Mouse (Mus musculus) intestine, postnatal 0 days (tissue): ENCODE data around the gene Gbx1. TPM values are rescaled to one million over a fixed set of nuclear protein-coding genes. Genes with fewer than 3 reads are reported as not detected.
A peak's percentile ranks its signal among the peaks of the same experiment; 100 is the strongest.

ENCODE experiments used
- ATAC-seq: fragments of 200-750 bp; cut with Nextera tagmentation; 2 replicates; pipeline ENCODE4 v1.8.0; 2017; ENCODE audit warnings: mild to moderate bottlenecking, moderate TSS enrichment, moderate library complexity
- H3K27ac ChIP-seq: fragments of 300-500 bp; sonication (generic); 2 replicates; pipeline ENCODE4 v1.5.1; 2014; ENCODE audit warnings: mild to moderate bottlenecking, low read depth, low read length, moderate library complexity
- H3K27me3 ChIP-seq: fragments of 300-500 bp; sonication (generic); replicated peaks from 2 replicates; pipeline ENCODE4 v1.6.1; 2014; ENCODE audit warnings: low read length, mixed read lengths; ENCODE audit not compliant: control insufficient read depth, insufficient read depth
- H3K36me3 ChIP-seq: fragments of 300-500 bp; sonication (generic); 2 replicates; pipeline ENCODE4 v1.6.1; 2014; ENCODE audit warnings: mild to moderate bottlenecking, moderate library complexity; ENCODE audit not compliant: control insufficient read depth, insufficient read depth
- H3K4me1 ChIP-seq: fragments of 300-500 bp; sonication (generic); replicated peaks from 2 replicates; pipeline ENCODE4 v1.6.1; 2014; ENCODE audit warnings: antibody characterized with exemption, low read length, mixed read lengths; ENCODE audit not compliant: control insufficient read depth, insufficient read depth
- H3K4me2 ChIP-seq: fragments of 300-500 bp; sonication (generic); replicated peaks from 2 replicates; pipeline ENCODE4 v1.6.1; 2014; ENCODE audit warnings: low read depth, mild to moderate bottlenecking, moderate library complexity
- H3K4me3 ChIP-seq: fragments of 300-500 bp; sonication (generic); 2 replicates; pipeline ENCODE4 v1.5.1; 2014; ENCODE audit warnings: low read depth, low read length
- H3K9ac ChIP-seq: fragments of 300-500 bp; sonication (generic); 2 replicates; pipeline ENCODE4 v1.6.1; 2014; ENCODE audit warnings: mild to moderate bottlenecking, low read depth, low read length
- H3K9me3 ChIP-seq: fragments of 300-500 bp; sonication (generic); 2 replicates; pipeline ENCODE4 v1.6.1; 2016; ENCODE audit warnings: mixed run types; ENCODE audit not compliant: control insufficient read depth
- CTCF ChIP-seq: sonication (generic); IDR thresholded peaks from 2 replicates; pipeline ENCODE4 v1.5.1; 2016; ENCODE audit warnings: low read depth, mild to moderate bottlenecking, control low read depth, antibody characterized with exemption, moderate library complexity
- WGBS: fragments of 180-500 bp; shearing (Covaris S2); extraction: QIAGEN DNeasy Blood & Tissue Kit; methylation state at CpG from one replicate; pipeline ENCODE4 v1.1.7; 2014; 5-methylcytosine and 5-hydroxymethylcytosine counted together
- polyA plus RNA-seq: library from polyadenylated mRNA; unstranded; fragments of >200 nt; fragmentation: Nextera tagmentation; extraction: Ambion mirVana; gene quantifications from 2 replicates; pipeline ENCODE4 v1.2.1, GENCODE M21; 2015

Gbx1 gene
- polyA plus RNA-seq, 1 experiment from 2014 or later, result not detected

DNA sequence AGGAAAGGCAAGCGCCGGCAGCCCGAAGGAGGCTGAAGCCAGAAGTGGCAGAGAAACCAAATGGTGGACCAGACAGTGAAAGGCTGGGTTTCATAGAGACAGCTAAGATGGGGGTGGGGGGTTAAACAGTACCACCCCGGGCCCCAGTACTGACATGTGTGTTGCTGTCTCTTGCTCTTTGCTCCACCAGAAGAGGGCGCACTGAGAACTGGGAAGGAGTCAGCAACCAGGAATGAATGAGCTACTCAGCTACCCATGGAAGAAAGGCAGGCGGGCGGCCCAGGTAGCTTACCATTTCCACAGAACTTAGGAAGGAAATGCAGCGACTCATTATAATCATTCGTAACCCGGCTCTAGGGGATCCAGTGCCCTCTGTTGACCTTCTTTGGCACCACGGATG, 16.4 kb downstream of the Gbx1 start:
- no peaks in the 10 kb centered on the region for H3K27me3 ChIP-seq
- no peak overlapping the region for H3K27ac ChIP-seq
- H3K36me3 ChIP-seq, result no peaks in the 10 kb centered on the region
- TF ChIP-seq CTCF, result peak; percentile 73
- WGBS, result 52% methylated on average over 11 of the region's 11 CpGs
- H3K9me3 ChIP-seq, result no peaks in the 10 kb centered on the region
- ATAC-seq, result no peak
- H3K9ac ChIP-seq, result no peak overlapping the region
- H3K4me2 ChIP-seq, result no peak overlapping the region
- no peaks in the 10 kb centered on the region for H3K4me1 ChIP-seq
- no peak overlapping the region for H3K4me3 ChIP-seq

DNA sequence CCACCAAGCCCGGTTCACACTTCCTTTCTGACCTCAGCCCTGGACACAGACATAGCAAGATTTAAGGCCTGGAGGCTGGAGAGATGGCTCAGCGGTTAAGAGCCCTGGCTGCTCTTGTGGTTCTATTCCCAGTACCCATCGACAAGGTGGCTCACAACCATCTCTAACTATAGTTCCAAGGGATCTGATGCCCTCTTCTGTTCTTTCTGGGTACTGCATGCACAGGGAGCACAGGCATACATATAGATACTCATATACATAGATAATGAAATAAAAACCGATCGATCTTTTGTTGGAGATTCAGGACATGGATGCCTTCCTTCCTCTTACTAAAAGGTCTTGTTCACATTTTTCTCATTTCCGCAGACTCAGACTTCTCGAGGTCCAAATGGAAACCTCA, 18.6 kb downstream of the Gbx1 start:
- no peak for ATAC-seq
- Histone ChIP-seq H3K4me3 (no peak overlapping the region), H3K4me2 (no peak overlapping the region), H3K27ac (no peak overlapping the region), H3K4me1 (no peaks in the 10 kb centered on the region), H3K9me3 (no peaks in the 10 kb centered on the region), H3K9ac (no peak overlapping the region), H3K27me3 (peaks cover 4% of the 10 kb centered on the region; the same call in 1 of the 2 replicates), H3K36me3 (no peaks in the 10 kb centered on the region)
- WGBS, result 92% methylated on average over 7 of the region's 7 CpGs
- no peak for TF ChIP-seq CTCF

DNA sequence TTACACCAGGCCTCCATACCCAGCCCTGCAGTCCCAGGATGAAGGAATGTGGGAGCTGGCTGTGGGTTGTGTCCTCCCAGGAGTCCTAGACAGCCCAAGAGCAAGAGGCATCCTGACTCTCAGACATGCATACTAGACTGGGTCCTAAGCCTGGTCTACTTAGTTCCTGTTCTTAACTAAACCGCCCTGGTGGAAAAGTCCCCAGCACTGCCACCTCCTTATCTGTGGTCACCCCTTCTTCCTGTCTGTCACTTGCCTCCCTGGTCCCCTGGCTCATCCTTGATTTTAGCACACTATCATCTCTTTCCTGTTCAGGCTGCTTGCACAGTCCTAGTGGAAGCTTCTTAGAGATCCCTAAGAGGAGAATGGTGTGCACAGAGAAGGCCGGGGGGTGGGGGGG, 21.5 kb downstream of the Gbx1 start:
- no peak for TF ChIP-seq CTCF
- peaks cover 14% of the 10 kb centered on the region for H3K36me3 ChIP-seq
- H3K4me1 ChIP-seq, result no peaks in the 10 kb centered on the region
- ATAC-seq, result no peak
- H3K27ac ChIP-seq, result no peak overlapping the region
- H3K9ac ChIP-seq, result no peak overlapping the region
- no peak overlapping the region for H3K4me3 ChIP-seq
- peaks cover 4% of the 10 kb centered on the region; the same call in 1 of the 2 replicates for H3K27me3 ChIP-seq
- 53% methylated on average over 2 of the region's 2 CpGs for WGBS
- H3K9me3 ChIP-seq, result no peaks in the 10 kb centered on the region
- no peak overlapping the region for H3K4me2 ChIP-seq

DNA sequence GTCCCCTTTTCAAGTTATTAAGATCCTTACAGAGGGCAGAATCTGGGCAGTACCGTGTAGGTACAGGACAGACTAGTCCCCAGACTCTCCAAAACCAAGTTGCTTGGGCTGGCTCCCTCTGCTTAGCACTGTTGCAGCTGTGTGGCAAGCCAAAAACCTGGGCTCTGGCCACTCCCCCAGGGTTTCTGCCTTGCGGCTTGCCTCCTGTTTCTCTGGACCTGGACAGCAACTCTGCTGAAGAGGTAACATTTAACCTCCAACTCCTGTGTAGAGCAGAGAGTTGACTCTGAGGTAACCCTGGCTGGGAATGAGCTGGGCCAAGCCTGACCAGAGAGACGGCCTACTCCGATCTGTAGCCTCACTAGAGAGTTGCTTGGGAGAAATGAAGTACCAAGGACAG, 24.2 kb downstream of the Gbx1 start:
- no peak for ATAC-seq
- Histone ChIP-seq H3K9ac (no peak overlapping the region), H3K4me3 (no peak overlapping the region), H3K27me3 (peaks cover 4% of the 10 kb centered on the region; the same call in 1 of the 2 replicates), H3K4me1 (no peaks in the 10 kb centered on the region), H3K27ac (no peak overlapping the region), H3K36me3 (peaks cover 39% of the 10 kb centered on the region), H3K4me2 (no peak overlapping the region), H3K9me3 (no peaks in the 10 kb centered on the region)
- no peak for TF ChIP-seq CTCF
- 77% methylated on average over 4 of the region's 4 CpGs for WGBS

DNA sequence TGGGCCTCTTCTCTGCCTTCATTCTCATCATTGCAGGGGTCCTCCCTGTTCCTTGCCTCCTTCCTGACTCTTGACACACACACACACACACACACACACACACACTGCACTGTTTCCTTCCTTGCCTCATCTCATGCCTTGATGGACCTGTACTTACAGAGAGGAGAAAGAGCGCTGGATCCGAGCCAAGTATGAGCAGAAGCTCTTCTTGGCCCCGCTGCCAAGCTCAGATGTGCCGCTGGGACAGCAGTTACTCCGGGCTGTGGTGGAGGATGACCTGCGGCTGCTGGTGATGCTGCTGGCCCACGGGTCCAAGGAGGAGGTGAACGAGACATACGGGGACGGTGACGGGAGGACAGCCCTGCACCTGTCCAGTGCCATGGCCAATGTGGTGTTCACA, 26.2 kb downstream of the Gbx1 start:
- H3K4me2 ChIP-seq, result no peak overlapping the region
- no peaks in the 10 kb centered on the region for H3K4me1 ChIP-seq
- no peak overlapping the region for H3K4me3 ChIP-seq
- ATAC-seq, result no peak
- no peak overlapping the region for H3K9ac ChIP-seq
- TF ChIP-seq CTCF, result no peak
- peaks cover 56% of the 10 kb centered on the region for H3K36me3 ChIP-seq
- H3K9me3 ChIP-seq, result no peaks in the 10 kb centered on the region
- WGBS, result 78% methylated on average over 11 of the region's 11 CpGs
- H3K27ac ChIP-seq, result no peak overlapping the region
- peaks cover 4% of the 10 kb centered on the region; the same call in 1 of the 2 replicates for H3K27me3 ChIP-seq

DNA sequence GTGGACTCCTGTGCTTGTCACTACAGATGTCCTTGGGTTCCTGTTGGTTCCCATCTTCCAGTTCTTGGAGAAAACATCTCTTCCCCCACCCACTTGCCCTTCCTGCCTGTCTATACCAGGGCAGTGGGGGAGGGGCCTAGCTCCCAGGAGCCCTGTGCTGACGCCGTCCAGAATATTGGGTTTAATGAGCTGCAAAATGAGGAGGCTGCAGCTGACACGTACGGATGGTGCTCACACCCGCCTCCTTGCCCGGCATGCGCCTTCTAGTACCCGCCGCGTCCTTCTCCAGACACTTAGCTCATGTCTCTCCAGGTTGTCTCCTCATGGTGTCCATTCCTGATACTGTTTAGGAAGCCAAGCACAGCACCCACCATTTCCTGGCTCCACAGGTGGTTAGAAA, 27.9 kb downstream of the Gbx1 start:
- no peak overlapping the region for H3K4me3 ChIP-seq
- H3K36me3 ChIP-seq, result peaks cover 72% of the 10 kb centered on the region
- H3K27me3 ChIP-seq, result no peaks in the 10 kb centered on the region
- no peak overlapping the region for H3K4me2 ChIP-seq
- no peaks in the 10 kb centered on the region for H3K9me3 ChIP-seq
- ATAC-seq, result no peak
- H3K27ac ChIP-seq, result no peak overlapping the region
- no peaks in the 10 kb centered on the region for H3K4me1 ChIP-seq
- no peak overlapping the region for H3K9ac ChIP-seq
- no peak for TF ChIP-seq CTCF
- 90% methylated on average over 10 of the region's 10 CpGs for WGBS

DNA sequence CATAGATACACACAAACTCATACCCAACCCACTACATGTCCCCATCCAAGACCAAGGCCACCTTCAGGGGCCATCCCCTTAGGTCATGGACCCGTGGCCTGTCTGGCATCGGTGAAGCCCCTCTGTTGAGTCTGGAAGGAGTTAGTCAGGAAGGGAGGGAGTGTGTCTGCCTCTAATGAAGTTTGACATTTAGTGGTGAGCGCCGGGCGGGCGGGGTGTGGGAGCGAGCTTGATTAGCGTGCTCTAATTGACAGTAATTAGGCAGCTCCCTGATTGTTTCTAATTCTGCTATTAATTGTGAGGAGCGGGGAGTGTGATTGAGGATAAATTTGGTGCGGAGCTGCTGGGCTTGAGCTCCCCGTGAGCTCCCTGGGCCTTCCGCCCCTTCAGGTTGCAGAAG, 29.5 kb downstream of the Gbx1 start:
- no peak overlapping the region for H3K4me2 ChIP-seq
- no peak overlapping the region for H3K9ac ChIP-seq
- H3K9me3 ChIP-seq, result no peaks in the 10 kb centered on the region
- 91% methylated on average over 12 of the region's 12 CpGs for WGBS
- no peak overlapping the region for H3K4me3 ChIP-seq
- no peaks in the 10 kb centered on the region for H3K27me3 ChIP-seq
- H3K27ac ChIP-seq, result no peak overlapping the region
- ATAC-seq, result no peak
- H3K4me1 ChIP-seq, result no peaks in the 10 kb centered on the region
- TF ChIP-seq CTCF, result no peak
- H3K36me3 ChIP-seq, result peaks cover 88% of the 10 kb centered on the region
